Mouse (Mus musculus): Measurements from ENCODE around the gene Mxd1. TPM values are rescaled to one million over a fixed set of nuclear protein-coding genes. Genes with fewer than 3 reads are reported as not detected.

Gene Mxd1
- polyA plus RNA-seq, 1 experiment from 2014 or later: 11.5 TPM

- Histone ChIP-seq H3K4me2 (no peak overlapping the region), H3K27ac (ENCODE audit: low read depth, low read length) (no peak overlapping the region), H3K27me3 (replicated peaks; ENCODE audit: control insufficient read depth, insufficient read depth, low read length) (no peaks in the 10 kb centered on the region), H3K9ac (ENCODE audit: low read depth, low read length) (no peak overlapping the region), H3K4me1 (replicated peaks; ENCODE audit: control insufficient read depth, insufficient read depth, low read length) (no peaks in the 10 kb centered on the region), H3K9me3 (ENCODE audit: control insufficient read depth, low read length) (no peaks in the 10 kb centered on the region), H3K4me3 (ENCODE audit: low read depth, low read length) (no peak overlapping the region), H3K36me3 (ENCODE audit: control insufficient read depth, insufficient read depth, low read length) (no peaks in the 10 kb centered on the region)
- no peak for DNase-seq (ENCODE audit: low spot score)
- WGBS: 75% methylated on average over 3 of the region's 3 CpGs
- no peak for ATAC-seq (replicated peaks; ENCODE audit: low FRiP score)
Measured at GRCm38 (mm10) chr6:86630141-86630540, 38.8 kb downstream of the Mxd1 start.

DNA sequence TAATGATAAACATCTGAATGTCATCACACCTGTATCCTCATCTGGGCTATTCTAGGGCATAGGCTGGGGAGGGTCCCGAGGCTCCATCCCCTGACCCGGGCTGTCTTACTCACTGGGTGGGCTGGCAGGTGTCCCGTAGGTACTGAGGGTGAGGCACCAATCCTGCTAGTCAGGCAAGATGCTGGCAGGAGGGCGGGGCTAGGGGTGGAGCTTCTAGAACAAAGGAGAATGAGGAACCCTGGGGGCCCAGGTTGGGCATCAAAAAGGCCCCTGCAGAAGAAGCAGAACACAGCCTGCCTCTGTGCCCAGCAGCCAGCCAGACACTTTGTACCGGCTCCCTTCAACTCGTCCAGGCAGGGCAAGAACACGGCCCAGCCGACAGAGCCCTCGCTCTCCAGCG lies 41.0 kb downstream of the Mxd1 start, which contains the start of gene Asprv1:
Gene Asprv1 (plus strand): TSS at position 219 of the 400 bp plus-strand sequence.
- DNase-seq (ENCODE audit: low spot score) (no peak), ATAC-seq (replicated peaks; ENCODE audit: low FRiP score) (no peak)
- H3K4me3 ChIP-seq (ENCODE audit: low read depth, low read length): no peak within 1 kb of the TSS
- no peak within 1 kb of the TSS for H3K4me2 ChIP-seq
- no peaks in the 10 kb centered on the region for H3K27me3 ChIP-seq (replicated peaks; ENCODE audit: control insufficient read depth, insufficient read depth, low read length)
- no peak within 1 kb of the TSS for H3K9ac ChIP-seq (ENCODE audit: low read depth, low read length)
- no peak within 1 kb of the TSS for H3K27ac ChIP-seq (ENCODE audit: low read depth, low read length)
- no peaks in the 10 kb centered on the region for H3K36me3 ChIP-seq (ENCODE audit: control insufficient read depth, insufficient read depth, low read length)
- no peaks in the 10 kb centered on the region for H3K9me3 ChIP-seq (ENCODE audit: control insufficient read depth, low read length)
- 62% methylated on average over 10 of the region's 10 CpGs for WGBS
- no peaks in the 10 kb centered on the region for H3K4me1 ChIP-seq (replicated peaks; ENCODE audit: control insufficient read depth, insufficient read depth, low read length)

DNA sequence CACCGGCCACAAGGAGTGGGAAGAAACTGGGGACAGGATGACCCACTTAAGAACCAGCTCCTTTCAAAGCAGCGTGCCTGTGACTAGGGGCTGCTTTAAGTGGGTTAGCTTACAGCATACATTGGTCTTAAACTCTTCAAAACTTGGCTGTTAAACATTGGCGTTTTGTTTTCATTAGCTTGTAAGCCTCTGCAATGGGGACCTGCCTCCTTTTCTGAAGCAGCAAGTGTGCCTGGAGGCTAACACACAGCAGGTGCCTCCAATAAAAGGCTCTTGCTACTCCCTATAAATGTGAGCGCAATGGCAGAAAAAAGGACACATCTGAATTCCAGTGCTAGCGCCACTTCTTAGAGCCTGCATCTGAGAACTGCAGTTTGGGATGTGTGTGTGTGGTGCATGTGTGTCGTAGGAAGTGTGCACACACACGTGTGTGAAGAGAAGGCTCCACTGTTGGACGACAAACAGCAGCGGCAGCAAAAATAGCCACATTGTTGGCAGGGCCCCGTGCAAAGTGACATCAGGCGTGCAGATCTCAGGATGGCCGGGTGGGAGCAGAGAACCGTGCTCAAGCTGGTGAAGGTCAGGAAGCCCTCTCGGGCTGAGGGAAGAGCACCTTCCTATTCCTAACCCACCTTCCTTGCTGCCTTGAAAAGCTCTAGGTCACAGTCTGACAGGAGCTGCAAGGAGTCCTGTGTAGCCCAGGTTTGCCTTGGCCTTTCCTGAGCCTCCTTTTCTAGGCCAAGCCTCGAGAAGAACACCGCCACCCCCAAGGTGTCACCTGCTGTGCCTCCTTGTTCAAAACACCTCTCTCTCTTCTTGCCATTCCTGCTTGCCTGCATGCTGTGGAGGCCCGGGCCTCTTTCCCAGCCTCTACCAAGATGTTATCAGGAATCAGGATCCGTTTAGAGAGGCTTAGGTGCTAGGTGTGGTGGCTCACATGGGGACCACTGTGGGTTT lies 44.6 kb downstream of the Mxd1 start:
- Histone ChIP-seq H3K27me3 (replicated peaks; ENCODE audit: control insufficient read depth, insufficient read depth, low read length) (no peaks in the 10 kb centered on the region), H3K9me3 (ENCODE audit: control insufficient read depth, low read length) (no peaks in the 10 kb centered on the region), H3K36me3 (ENCODE audit: control insufficient read depth, insufficient read depth, low read length) (no peaks in the 10 kb centered on the region), H3K4me2 (no peak overlapping the region), H3K9ac (ENCODE audit: low read depth, low read length) (no peak overlapping the region), H3K4me3 (ENCODE audit: low read depth, low read length) (no peak overlapping the region), H3K4me1 (replicated peaks; ENCODE audit: control insufficient read depth, insufficient read depth, low read length) (no peaks in the 10 kb centered on the region), H3K27ac (ENCODE audit: low read depth, low read length) (no peak overlapping the region)
- ATAC-seq (replicated peaks; ENCODE audit: low FRiP score) (no peak), DNase-seq (ENCODE audit: low spot score) (no peak)
- 71% methylated on average over 18 of the region's 18 CpGs for WGBS

GRCm38 (mm10) chr6:86623201-86623600 lies 45.8 kb downstream of the Mxd1 start:
- H3K9ac ChIP-seq (ENCODE audit: low read depth, low read length): no peak overlapping the region
- H3K36me3 ChIP-seq (ENCODE audit: control insufficient read depth, insufficient read depth, low read length): no peaks in the 10 kb centered on the region
- WGBS: 76% methylated on average over 4 of the region's 4 CpGs
- H3K9me3 ChIP-seq (ENCODE audit: control insufficient read depth, low read length): no peaks in the 10 kb centered on the region
- DNase-seq (ENCODE audit: low spot score): no peak
- ATAC-seq (replicated peaks; ENCODE audit: low FRiP score): no peak
- no peak overlapping the region for H3K4me2 ChIP-seq
- no peak overlapping the region for H3K27ac ChIP-seq (ENCODE audit: low read depth, low read length)
- no peaks in the 10 kb centered on the region for H3K4me1 ChIP-seq (replicated peaks; ENCODE audit: control insufficient read depth, insufficient read depth, low read length)
- H3K4me3 ChIP-seq (ENCODE audit: low read depth, low read length): no peak overlapping the region
- no peaks in the 10 kb centered on the region for H3K27me3 ChIP-seq (replicated peaks; ENCODE audit: control insufficient read depth, insufficient read depth, low read length)

DNA sequence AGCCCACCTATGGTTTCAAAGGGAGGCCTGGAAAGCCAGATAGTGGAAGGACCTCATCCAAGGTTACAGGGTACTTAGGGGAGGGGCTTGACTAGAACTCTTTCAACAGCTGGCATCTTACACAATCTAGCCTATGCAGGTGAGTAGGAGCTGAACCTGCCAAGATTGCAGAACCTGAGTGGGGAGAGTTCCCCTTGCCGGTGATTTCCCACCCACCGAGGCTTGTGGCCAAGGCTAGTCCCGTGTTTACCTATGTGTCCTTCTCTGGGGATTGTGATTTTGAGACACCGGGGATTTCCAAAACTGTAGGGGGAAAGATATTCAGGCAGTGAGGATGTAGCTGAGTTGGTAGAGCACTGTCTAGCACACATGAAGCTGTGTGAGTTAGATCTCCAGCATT lies 53.7 kb downstream of the Mxd1 start:
- 81% methylated on average over 4 of the region's 4 CpGs for WGBS
- H3K4me2 ChIP-seq: no peak overlapping the region

DNA sequence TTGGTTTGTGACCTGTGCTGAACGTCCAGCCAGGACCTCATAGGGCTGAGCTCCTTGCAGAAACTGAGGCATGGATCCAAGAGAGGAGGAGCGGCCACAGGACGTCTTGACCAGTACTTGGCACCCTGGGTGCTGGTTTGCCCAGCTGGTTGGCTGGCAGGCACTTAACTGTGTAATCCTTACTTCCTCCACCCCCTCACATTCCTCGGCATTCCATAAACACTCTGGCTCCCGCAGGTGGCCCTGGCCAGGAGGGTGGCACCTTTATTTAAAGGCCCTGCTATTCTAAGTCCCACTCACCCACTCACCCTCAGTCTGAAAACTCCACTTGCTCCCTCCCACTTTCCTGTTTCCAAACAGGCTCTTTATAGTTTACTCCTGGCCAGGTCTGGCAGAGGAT lies 58.2 kb downstream of the Mxd1 start:
- H3K27me3 ChIP-seq (replicated peaks; ENCODE audit: control insufficient read depth, insufficient read depth, low read length): no peaks in the 10 kb centered on the region; the same call in 1 of the 2 replicates
- ATAC-seq (replicated peaks; ENCODE audit: low FRiP score): no peak
- WGBS: 58% methylated on average over 5 of the region's 5 CpGs

More for the DNA sequence above, 53.7 kb downstream of the Mxd1 start:
- no peaks in the 10 kb centered on the region for H3K4me1 ChIP-seq (replicated peaks; ENCODE audit: control insufficient read depth, insufficient read depth, low read length)
- no peak overlapping the region for H3K27ac ChIP-seq (ENCODE audit: low read depth, low read length)
- DNase-seq (ENCODE audit: low spot score) (no peak), ATAC-seq (replicated peaks; ENCODE audit: low FRiP score) (no peak)
- no peak overlapping the region for H3K4me3 ChIP-seq (ENCODE audit: low read depth, low read length)
- no peaks in the 10 kb centered on the region for H3K9me3 ChIP-seq (ENCODE audit: control insufficient read depth, low read length)
- no peaks in the 10 kb centered on the region for H3K36me3 ChIP-seq (ENCODE audit: control insufficient read depth, insufficient read depth, low read length)
- H3K9ac ChIP-seq (ENCODE audit: low read depth, low read length): no peak overlapping the region
- H3K27me3 ChIP-seq (replicated peaks; ENCODE audit: control insufficient read depth, insufficient read depth, low read length): no peaks in the 10 kb centered on the region; the same call in 1 of the 2 replicates

GRCm38 (mm10) chr6:86609235-86609634 lies 59.7 kb downstream of the Mxd1 start:
- no peak overlapping the region for H3K4me2 ChIP-seq
- DNase-seq (ENCODE audit: low spot score): no peak
- H3K27me3 ChIP-seq (replicated peaks; ENCODE audit: control insufficient read depth, insufficient read depth, low read length): no peaks in the 10 kb centered on the region; the same call in 1 of the 2 replicates
- no peak overlapping the region for H3K4me3 ChIP-seq (ENCODE audit: low read depth, low read length)
- H3K9ac ChIP-seq (ENCODE audit: low read depth, low read length): no peak overlapping the region
- no peak for ATAC-seq (replicated peaks; ENCODE audit: low FRiP score)
- WGBS: 77% methylated on average over 6 of the region's 6 CpGs
- H3K9me3 ChIP-seq (ENCODE audit: control insufficient read depth, low read length): no peaks in the 10 kb centered on the region
- H3K27ac ChIP-seq (ENCODE audit: low read depth, low read length): no peak overlapping the region
- no peaks in the 10 kb centered on the region for H3K36me3 ChIP-seq (ENCODE audit: control insufficient read depth, insufficient read depth, low read length)
- no peaks in the 10 kb centered on the region; the same call in 1 of the 2 replicates for H3K4me1 ChIP-seq (replicated peaks; ENCODE audit: control insufficient read depth, insufficient read depth, low read length)

More for the DNA sequence above, 58.2 kb downstream of the Mxd1 start:
- Histone ChIP-seq H3K9ac (ENCODE audit: low read depth, low read length) (no peak overlapping the region), H3K9me3 (ENCODE audit: control insufficient read depth, low read length) (no peaks in the 10 kb centered on the region), H3K36me3 (ENCODE audit: control insufficient read depth, insufficient read depth, low read length) (no peaks in the 10 kb centered on the region), H3K4me3 (ENCODE audit: low read depth, low read length) (no peak overlapping the region), H3K4me1 (replicated peaks; ENCODE audit: control insufficient read depth, insufficient read depth, low read length) (no peaks in the 10 kb centered on the region; the same call in 1 of the 2 replicates), H3K4me2 (no peak overlapping the region), H3K27ac (ENCODE audit: low read depth, low read length) (no peak overlapping the region)
- DNase-seq (ENCODE audit: low spot score): no peak

DNA sequence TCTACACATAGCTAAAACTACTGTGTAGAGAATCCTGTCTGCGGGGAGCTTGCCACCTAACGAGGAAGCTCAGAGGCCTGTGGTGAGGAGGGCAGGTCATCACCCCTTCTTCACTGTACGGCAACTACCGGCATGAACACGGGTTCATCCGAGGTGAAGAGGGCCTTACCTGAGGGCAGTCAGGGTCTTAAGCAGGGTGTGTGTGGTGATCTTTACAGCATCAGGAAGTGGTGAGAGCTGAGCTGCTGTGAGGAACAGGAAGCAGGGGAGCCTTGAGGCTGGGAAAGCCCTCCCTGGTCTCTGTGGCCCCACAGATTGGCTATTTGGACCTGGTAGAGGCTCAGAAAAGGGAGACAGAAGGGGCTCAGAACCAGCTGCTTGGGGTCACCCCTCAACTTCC lies 61.5 kb downstream of the Mxd1 start:
- DNase-seq (ENCODE audit: low spot score) (no peak), ATAC-seq (replicated peaks; ENCODE audit: low FRiP score) (no peak)

DNA sequence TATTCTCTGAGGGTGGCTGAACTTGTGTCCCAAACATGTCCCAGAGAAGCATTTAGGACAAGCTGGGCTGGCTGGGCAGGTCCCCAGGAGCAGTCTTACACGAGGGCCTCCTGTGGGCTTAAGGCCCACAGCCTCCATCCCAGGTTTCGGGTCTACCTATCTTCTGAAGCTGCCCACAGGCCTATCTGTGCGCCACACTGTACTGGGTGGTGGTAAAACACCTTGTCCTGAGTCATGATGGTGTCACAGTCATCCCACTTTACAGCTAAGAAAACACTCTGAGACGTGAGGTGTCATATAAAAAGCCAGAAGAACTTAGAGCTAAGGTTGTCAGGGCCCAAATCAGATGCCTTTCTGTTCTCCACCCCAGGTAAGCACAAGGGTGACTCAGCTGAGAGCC lies 62.7 kb downstream of the Mxd1 start:
- Histone ChIP-seq H3K9me3 (ENCODE audit: control insufficient read depth, low read length) (no peaks in the 10 kb centered on the region), H3K9ac (ENCODE audit: low read depth, low read length) (no peak overlapping the region), H3K27ac (ENCODE audit: low read depth, low read length) (no peak overlapping the region), H3K36me3 (ENCODE audit: control insufficient read depth, insufficient read depth, low read length) (no peaks in the 10 kb centered on the region), H3K27me3 (replicated peaks; ENCODE audit: control insufficient read depth, insufficient read depth, low read length) (no peaks in the 10 kb centered on the region), H3K4me1 (replicated peaks; ENCODE audit: control insufficient read depth, insufficient read depth, low read length) (no peaks in the 10 kb centered on the region; the same call in 1 of the 2 replicates), H3K4me2 (no peak overlapping the region), H3K4me3 (ENCODE audit: low read depth, low read length) (no peak overlapping the region)
- WGBS: 73% methylated on average over 4 of the region's 4 CpGs
- ATAC-seq (replicated peaks; ENCODE audit: low FRiP score): no peak
- DNase-seq (ENCODE audit: low spot score): no peak

More for the DNA sequence above, 61.5 kb downstream of the Mxd1 start:
- H3K4me1 ChIP-seq (replicated peaks; ENCODE audit: control insufficient read depth, insufficient read depth, low read length): no peaks in the 10 kb centered on the region; the same call in 1 of the 2 replicates
- H3K27me3 ChIP-seq (replicated peaks; ENCODE audit: control insufficient read depth, insufficient read depth, low read length): no peaks in the 10 kb centered on the region
- H3K9me3 ChIP-seq (ENCODE audit: control insufficient read depth, low read length): no peaks in the 10 kb centered on the region
- H3K4me2 ChIP-seq: no peak overlapping the region
- WGBS: 67% methylated on average over 6 of the region's 6 CpGs
- no peak overlapping the region for H3K27ac ChIP-seq (ENCODE audit: low read depth, low read length)
- no peaks in the 10 kb centered on the region for H3K36me3 ChIP-seq (ENCODE audit: control insufficient read depth, insufficient read depth, low read length)
- no peak overlapping the region for H3K9ac ChIP-seq (ENCODE audit: low read depth, low read length)
- no peak overlapping the region for H3K4me3 ChIP-seq (ENCODE audit: low read depth, low read length)
